Mouse (Mus musculus): ENCODE measurements around the gene Vps37d.
A peak's percentile ranks its signal among the peaks of the same experiment; 100 is the strongest.

Gene Vps37d

GRCm38 (mm10) chr5:135025899-135026298 lies 52.2 kb downstream of the Vps37d start:
- DNase-seq = no peak

GRCm38 (mm10) chr5:135024665-135025224 lies 53.3 kb downstream of the Vps37d start:
- no peak for DNase-seq

- peak; percentile 63 for DNase-seq
Observed at GRCm38 (mm10) chr5:135023344-135024173, 54.5 kb downstream of the Vps37d start, which contains the start of gene Stx1a. Gene Stx1a, plus strand, starts transcription at chr5:135023482.

Data from cerebellum, adult 9-11 months (tissue).